Mouse (Mus musculus): ENCODE measurements at regions not wholly inside any gene's neighbourhood (a gene's known extent, or its start where the extent isn't known, plus 50 kb on each side); places are given as distances from the start of the nearest gene placed in this dataset.

GRCm38 (mm10) chr10:25023044-25023540 lies 95.8 kb upstream of the Arg1 start:
- H3K4me3 ChIP-seq (replicated peaks), result no peak overlapping the region
- peak; percentile 9; the same call in 1 of the 2 replicates for ATAC-seq (ENCODE audit: low FRiP score)
- no peaks in the 10 kb centered on the region for H3K27me3 ChIP-seq
- H3K4me2 ChIP-seq, result no peak overlapping the region
- peaks cover 12% of the 10 kb centered on the region; the same call in 1 of the 2 replicates for H3K4me1 ChIP-seq
- H3K9ac ChIP-seq, result no peak overlapping the region
- no peaks in the 10 kb centered on the region; the same call in 1 of the 2 replicates for H3K9me3 ChIP-seq
- 67% methylated on average over 4 of the region's 4 CpGs for WGBS
- peak overlapping the region; percentile 37; the same call in 1 of the 2 replicates for H3K27ac ChIP-seq
- no peaks in the 10 kb centered on the region for H3K36me3 ChIP-seq (replicated peaks)

DNA sequence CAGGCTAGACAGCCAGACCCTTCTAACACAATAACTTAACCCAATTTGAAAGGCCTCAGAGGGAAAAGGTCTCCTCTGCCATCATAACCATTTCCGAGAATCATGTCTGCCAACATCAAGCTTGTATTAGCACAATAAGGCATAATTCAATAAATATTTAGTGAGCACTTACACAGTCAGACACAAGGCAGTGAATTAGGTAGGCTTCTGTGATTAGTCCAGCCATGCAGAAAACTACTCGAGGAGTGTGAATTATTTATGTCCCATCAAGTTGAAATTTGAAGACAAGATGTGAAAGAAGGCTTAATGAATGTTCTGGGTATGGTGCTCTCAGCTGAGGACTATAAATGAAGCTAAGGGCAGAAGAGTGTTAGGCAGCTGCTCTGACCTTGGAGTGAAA lies 91.7 kb upstream of the Arg1 start:
- Histone ChIP-seq H3K9me3 (no peaks in the 10 kb centered on the region), H3K27ac (no peak overlapping the region), H3K4me1 (peaks cover 9% of the 10 kb centered on the region; the same call in 1 of the 2 replicates), H3K36me3 (replicated peaks) (no peaks in the 10 kb centered on the region), H3K27me3 (no peaks in the 10 kb centered on the region), H3K4me2 (no peak overlapping the region), H3K9ac (no peak overlapping the region), H3K4me3 (replicated peaks) (no peak overlapping the region)
- 54% methylated on average over 2 of the region's 2 CpGs for WGBS
- ATAC-seq (ENCODE audit: low FRiP score), result no peak

DNA sequence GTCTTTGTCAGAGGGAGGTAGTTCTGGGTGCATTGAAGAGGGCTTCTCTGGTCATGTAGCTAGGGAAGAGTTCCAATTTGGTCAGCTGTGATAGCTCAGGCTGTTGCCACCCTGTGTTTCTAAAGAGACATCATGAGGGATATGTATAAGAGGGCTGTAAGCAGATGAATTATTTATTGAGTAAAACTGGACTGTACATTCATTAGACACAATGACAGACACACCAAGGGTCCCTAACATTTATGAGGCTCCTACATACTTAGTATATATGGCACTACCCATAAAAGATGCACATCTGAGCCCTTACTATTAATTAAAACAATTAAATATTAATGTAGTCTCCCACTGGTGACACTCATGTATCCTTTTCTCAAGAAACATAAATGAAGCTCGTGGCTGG lies 90.6 kb upstream of the Arg1 start:
- Histone ChIP-seq H3K27ac (no peak overlapping the region), H3K9me3 (no peaks in the 10 kb centered on the region), H3K9ac (no peak overlapping the region), H3K4me3 (replicated peaks) (no peak overlapping the region), H3K4me1 (no peaks in the 10 kb centered on the region), H3K4me2 (no peak overlapping the region), H3K36me3 (replicated peaks) (no peaks in the 10 kb centered on the region), H3K27me3 (no peaks in the 10 kb centered on the region)
- ATAC-seq (ENCODE audit: low FRiP score), result no peak
- 88% methylated on average over 1 of the region's 1 CpGs for WGBS

- WGBS, result 81% methylated on average over 9 of the region's 9 CpGs
- Histone ChIP-seq H3K27ac (no peak overlapping the region), H3K4me2 (no peak overlapping the region), H3K9ac (no peak overlapping the region), H3K36me3 (replicated peaks) (no peaks in the 10 kb centered on the region), H3K4me1 (no peaks in the 10 kb centered on the region), H3K4me3 (replicated peaks) (no peak overlapping the region), H3K9me3 (no peaks in the 10 kb centered on the region), H3K27me3 (no peaks in the 10 kb centered on the region)
- ATAC-seq (ENCODE audit: low FRiP score), result no peak
Measured at GRCm38 (mm10) chr10:25016110-25016509, 88.8 kb upstream of the Arg1 start.

GRCm38 (mm10) chr10:25012129-25012528 lies 84.8 kb upstream of the Arg1 start:
- no peak overlapping the region for H3K4me3 ChIP-seq (replicated peaks)
- no peak overlapping the region for H3K27ac ChIP-seq
- H3K4me1 ChIP-seq, result no peaks in the 10 kb centered on the region
- no peaks in the 10 kb centered on the region for H3K36me3 ChIP-seq (replicated peaks)
- no peak for ATAC-seq (ENCODE audit: low FRiP score)
- no peaks in the 10 kb centered on the region for H3K9me3 ChIP-seq
- H3K9ac ChIP-seq, result no peak overlapping the region
- no peaks in the 10 kb centered on the region for H3K27me3 ChIP-seq
- H3K4me2 ChIP-seq, result no peak overlapping the region

DNA sequence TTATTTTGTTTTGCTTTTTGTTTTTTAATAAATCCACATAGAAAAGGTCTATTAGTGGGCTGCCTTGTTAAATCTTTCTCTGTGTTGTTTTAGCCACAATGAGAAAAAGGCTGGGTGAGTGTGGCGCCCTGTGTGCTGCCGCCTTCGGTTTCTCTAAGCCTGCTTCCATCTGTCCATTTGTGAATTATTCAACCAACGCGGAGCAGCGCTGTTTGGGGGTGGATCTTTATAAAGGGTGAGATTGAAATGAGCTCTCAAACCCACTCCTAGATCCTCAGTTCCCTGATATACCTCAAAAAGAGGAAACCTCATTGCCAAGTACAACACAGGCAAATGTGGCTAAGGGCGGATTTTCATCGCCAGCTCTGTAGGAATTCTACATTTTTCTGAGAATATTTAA lies 74.0 kb upstream of the Arg1 start:
- H3K27me3 ChIP-seq, result no peaks in the 10 kb centered on the region
- H3K9me3 ChIP-seq, result no peaks in the 10 kb centered on the region
- H3K27ac ChIP-seq, result no peak overlapping the region
- peak; percentile 65; the same call in 1 of the 2 replicates for ATAC-seq (ENCODE audit: low FRiP score)
- 79% methylated on average over 8 of the region's 8 CpGs for WGBS
- H3K4me2 ChIP-seq, result no peak overlapping the region
- H3K4me3 ChIP-seq (replicated peaks), result no peak overlapping the region
- no peaks in the 10 kb centered on the region for H3K4me1 ChIP-seq
- no peak overlapping the region for H3K9ac ChIP-seq
- H3K36me3 ChIP-seq (replicated peaks), result no peaks in the 10 kb centered on the region

DNA sequence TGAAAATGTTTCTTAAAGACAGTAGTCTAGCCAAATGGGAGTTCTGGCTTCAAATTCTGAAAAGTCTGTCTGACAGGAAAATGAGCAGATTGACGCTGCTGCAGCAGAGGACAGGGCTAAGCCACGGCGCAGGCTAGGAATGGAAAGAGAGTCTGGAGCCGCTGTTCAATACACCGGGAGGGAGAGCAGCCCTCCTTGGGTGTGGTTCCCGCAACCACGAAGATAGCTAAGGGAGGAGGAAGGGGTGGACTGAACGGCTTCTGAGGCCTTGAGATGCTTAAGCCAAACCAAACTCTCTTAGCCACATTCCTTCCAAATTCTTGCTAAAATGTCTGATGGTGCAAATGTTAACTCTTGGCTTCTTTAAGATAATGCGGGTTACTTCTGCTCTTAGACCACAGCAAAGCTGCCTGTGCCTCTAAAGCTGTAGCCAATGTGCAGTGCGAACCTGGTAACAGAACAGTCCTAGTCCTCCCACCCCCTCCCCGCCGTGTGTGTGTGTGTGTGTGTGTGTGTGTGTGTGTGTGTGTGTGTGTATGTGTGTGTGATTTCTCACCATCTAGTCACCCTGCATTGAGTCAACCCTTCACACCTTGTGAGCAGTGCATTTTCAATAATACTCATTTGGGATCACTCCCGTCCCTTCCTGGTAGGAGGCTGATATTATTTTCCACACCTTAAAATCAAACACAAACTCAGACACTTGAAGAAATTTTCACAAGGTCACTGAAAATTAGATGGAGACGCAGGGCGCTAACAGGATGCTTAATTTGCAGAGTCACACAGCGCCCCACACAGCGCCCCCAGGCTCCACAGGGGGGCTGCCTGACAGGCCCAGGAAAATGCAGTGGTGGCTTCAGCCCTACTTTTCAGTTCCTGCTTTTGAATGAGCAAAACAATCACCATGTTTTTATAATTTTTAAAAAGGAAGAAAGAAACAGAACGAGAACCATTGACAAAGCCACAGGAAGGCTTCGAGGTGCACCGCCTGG lies 73.2 kb upstream of the Arg1 start:
- no peaks in the 10 kb centered on the region for H3K27me3 ChIP-seq
- WGBS, result 74% methylated on average over 20 of the region's 20 CpGs
- H3K36me3 ChIP-seq (replicated peaks), result no peaks in the 10 kb centered on the region
- no peak overlapping the region for H3K4me2 ChIP-seq
- H3K4me3 ChIP-seq (replicated peaks), result no peak overlapping the region
- H3K9ac ChIP-seq, result no peak overlapping the region
- H3K27ac ChIP-seq, result no peak overlapping the region
- peak; percentile 81 for ATAC-seq (ENCODE audit: low FRiP score)
- H3K4me1 ChIP-seq, result no peaks in the 10 kb centered on the region
- H3K9me3 ChIP-seq, result no peaks in the 10 kb centered on the region

DNA sequence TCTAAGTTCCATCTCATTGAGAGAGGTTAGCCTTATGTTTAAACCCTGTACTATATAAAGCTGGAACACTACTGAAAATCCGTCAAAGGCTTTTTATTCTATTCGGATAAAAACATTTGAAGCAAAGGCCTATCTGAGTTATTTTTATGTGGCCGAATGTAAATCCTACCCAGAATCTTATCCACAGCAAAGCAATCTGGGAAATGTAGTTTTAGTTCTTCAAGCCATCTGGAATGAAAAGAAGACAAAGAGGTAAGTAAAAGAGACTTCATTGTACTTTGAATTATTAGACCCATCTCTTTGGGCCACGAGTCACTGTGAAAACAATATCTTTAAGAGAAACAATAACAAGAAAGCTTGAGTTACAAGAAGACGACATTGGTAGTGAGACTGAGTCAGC lies 72.5 kb upstream of the Arg1 start:
- 86% methylated on average over 5 of the region's 5 CpGs for WGBS
- Histone ChIP-seq H3K4me1 (no peaks in the 10 kb centered on the region), H3K36me3 (replicated peaks) (no peaks in the 10 kb centered on the region), H3K9me3 (no peaks in the 10 kb centered on the region), H3K4me3 (replicated peaks) (no peak overlapping the region), H3K27me3 (no peaks in the 10 kb centered on the region), H3K9ac (no peak overlapping the region), H3K27ac (no peak overlapping the region), H3K4me2 (no peak overlapping the region)
- no peak for ATAC-seq (ENCODE audit: low FRiP score)

DNA sequence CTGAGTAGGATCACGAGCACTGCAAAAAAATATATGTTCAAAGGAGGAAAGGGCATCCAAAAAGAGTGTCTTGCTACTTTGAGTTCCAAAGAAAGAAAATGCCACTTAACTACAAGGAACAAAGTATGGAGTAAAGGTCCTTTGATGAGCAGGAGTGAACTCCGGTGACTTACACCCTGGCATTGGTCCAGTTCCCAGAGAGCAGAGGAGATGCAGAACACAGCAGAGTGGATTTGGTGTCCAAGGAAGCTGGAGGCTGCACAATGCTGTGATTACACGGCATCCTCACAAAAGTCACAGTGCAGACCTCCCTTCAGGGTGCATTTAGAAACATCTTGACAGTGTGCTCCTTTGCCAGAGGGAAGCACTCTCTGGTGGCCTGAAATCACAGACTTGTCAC lies 70.4 kb upstream of the Arg1 start:
- H3K36me3 ChIP-seq (replicated peaks), result no peaks in the 10 kb centered on the region

DNA sequence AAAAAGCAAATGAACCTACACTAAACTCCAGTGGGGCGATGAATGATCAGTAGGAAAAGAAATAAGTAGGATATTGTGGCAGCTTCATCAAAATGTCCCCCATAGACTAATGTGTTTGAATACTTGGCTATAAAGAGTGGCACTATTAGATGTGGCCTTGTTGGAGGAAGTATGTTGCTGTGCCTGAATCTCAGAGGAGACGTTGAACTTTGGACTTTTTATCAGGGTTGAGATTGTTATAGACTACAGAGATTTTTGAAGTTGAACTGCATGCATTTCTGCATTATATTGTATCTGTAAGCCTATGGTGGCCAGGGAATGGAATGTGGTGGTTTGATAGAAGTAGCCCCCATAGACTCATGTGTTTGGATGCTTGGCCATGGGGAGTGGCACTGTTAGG lies 68.5 kb upstream of the Arg1 start:
- WGBS, result 88% methylated on average over 2 of the region's 2 CpGs
- no peak overlapping the region for H3K4me2 ChIP-seq
- no peaks in the 10 kb centered on the region for H3K4me1 ChIP-seq
- H3K27ac ChIP-seq, result no peak overlapping the region
- no peak overlapping the region for H3K9ac ChIP-seq
- H3K27me3 ChIP-seq, result no peaks in the 10 kb centered on the region
- H3K9me3 ChIP-seq, result no peaks in the 10 kb centered on the region
- ATAC-seq (ENCODE audit: low FRiP score), result no peak
- no peaks in the 10 kb centered on the region for H3K36me3 ChIP-seq (replicated peaks)
- no peak overlapping the region for H3K4me3 ChIP-seq (replicated peaks)

More for the DNA sequence above, 70.4 kb upstream of the Arg1 start:
- Histone ChIP-seq H3K27me3 (no peaks in the 10 kb centered on the region), H3K9ac (no peak overlapping the region), H3K9me3 (no peaks in the 10 kb centered on the region), H3K4me3 (replicated peaks) (no peak overlapping the region), H3K4me2 (no peak overlapping the region), H3K4me1 (no peaks in the 10 kb centered on the region), H3K27ac (no peak overlapping the region)
- ATAC-seq (ENCODE audit: low FRiP score), result no peak
- WGBS, result 89% methylated on average over 3 of the region's 3 CpGs

- Histone ChIP-seq H3K9ac (no peak overlapping the region), H3K9me3 (no peaks in the 10 kb centered on the region), H3K4me3 (replicated peaks) (no peak overlapping the region), H3K36me3 (replicated peaks) (no peaks in the 10 kb centered on the region), H3K27me3 (no peaks in the 10 kb centered on the region), H3K4me2 (no peak overlapping the region), H3K27ac (no peak overlapping the region), H3K4me1 (no peaks in the 10 kb centered on the region)
- 84% methylated on average over 2 of the region's 2 CpGs for WGBS
- ATAC-seq (ENCODE audit: low FRiP score), result no peak
Measured at GRCm38 (mm10) chr10:24989965-24990653, 62.8 kb upstream of the Arg1 start.

DNA sequence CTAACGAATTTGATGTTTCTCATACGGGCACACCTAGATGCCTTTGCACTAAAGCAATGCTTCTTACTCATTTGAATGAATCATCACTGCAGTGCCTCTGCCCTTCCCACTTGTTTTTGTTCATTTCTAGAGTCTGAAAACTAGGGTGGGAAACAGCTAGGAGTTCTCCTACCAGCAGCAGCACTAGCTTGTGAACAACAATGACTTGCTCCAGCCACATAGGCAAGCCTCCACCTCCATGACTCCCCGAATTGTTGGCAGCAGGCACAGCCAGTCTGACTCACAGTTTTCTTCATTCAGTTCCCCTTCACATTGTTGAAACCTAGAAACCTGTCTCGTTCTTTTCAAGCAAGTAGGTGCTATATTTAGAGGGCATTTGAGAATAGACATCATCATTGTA lies 57.5 kb upstream of the Arg1 start:
- H3K36me3 ChIP-seq (replicated peaks), result no peaks in the 10 kb centered on the region
- 0 out of 2 replicates have a peak, but pooled peaks cover 5% of the 10 kb centered on the region for H3K9me3 ChIP-seq
- no peak overlapping the region for H3K9ac ChIP-seq
- no peak overlapping the region for H3K4me3 ChIP-seq (replicated peaks)
- no peaks in the 10 kb centered on the region for H3K4me1 ChIP-seq
- no peak for ATAC-seq (ENCODE audit: low FRiP score)
- H3K27ac ChIP-seq, result no peak overlapping the region
- no peaks in the 10 kb centered on the region for H3K27me3 ChIP-seq
- no peak overlapping the region for H3K4me2 ChIP-seq
- 90% methylated on average over 4 of the region's 4 CpGs for WGBS
